Mouse (Mus musculus) neural tube, embryonic 11.5 days (tissue): ENCODE data around the gene Ubash3b. TPM values are rescaled to one million over a fixed set of nuclear protein-coding genes. Genes with fewer than 3 reads are reported as not detected.

Source experiments
- ATAC-seq: fragments of 200-750 bp; cut with Nextera tagmentation; 2 replicates; pipeline ENCODE4 v1.8.0; 2017; ENCODE audit warnings: moderate number of reproducible peaks, mild to moderate bottlenecking, moderate TSS enrichment, moderate library complexity; ENCODE audit not compliant: insufficient read depth, low FRiP score, low TSS enrichment
- DNase-seq: peaks from one replicate; pipeline ENCODE4 v3.0.0-alpha.2; 2015; ENCODE audit warnings: low spot score
- H3K27ac ChIP-seq: fragments of 300-500 bp; sonication (generic); 2 replicates; pipeline ENCODE4 v1.5.1; 2014; ENCODE audit warnings: low read depth, mild to moderate bottlenecking, low read length
- H3K27me3 ChIP-seq: fragments of 300-500 bp; sonication (generic); 2 replicates; pipeline ENCODE4 v1.6.1; 2014; ENCODE audit warnings: mild to moderate bottlenecking, low read length, mixed read lengths; ENCODE audit not compliant: control insufficient read depth, insufficient read depth
- H3K36me3 ChIP-seq: fragments of 300-500 bp; sonication (generic); 2 replicates; pipeline ENCODE4 v1.6.1; 2014; ENCODE audit warnings: mild to moderate bottlenecking, low read length, moderate library complexity, mixed read lengths; ENCODE audit not compliant: control insufficient read depth, insufficient read depth
- H3K4me1 ChIP-seq: fragments of 300-500 bp; sonication (generic); 2 replicates; pipeline ENCODE4 v1.6.1; 2014; ENCODE audit warnings: low read length, mixed read lengths; ENCODE audit not compliant: control insufficient read depth, insufficient read depth
- H3K4me2 ChIP-seq: fragments of 300-500 bp; sonication (generic); 2 replicates; pipeline ENCODE4 v1.6.1; 2014; ENCODE audit warnings: low read depth, mild to moderate bottlenecking, moderate library complexity
- H3K4me3 ChIP-seq: fragments of 300-500 bp; sonication (generic); 2 replicates; pipeline ENCODE4 v1.5.1; 2014; ENCODE audit warnings: low read depth, low read length
- H3K9ac ChIP-seq: fragments of 300-500 bp; sonication (generic); 2 replicates; pipeline ENCODE4 v1.6.1; 2014; ENCODE audit warnings: mild to moderate bottlenecking, low read length
- H3K9me3 ChIP-seq: fragments of 300-500 bp; sonication (generic); 2 replicates; pipeline ENCODE4 v1.6.1; 2016; ENCODE audit warnings: low read length; ENCODE audit not compliant: control insufficient read depth
- WGBS: fragments of 180-500 bp; shearing (Covaris S2); extraction: QIAGEN DNeasy Blood & Tissue Kit; methylation state at CpG from one replicate; pipeline ENCODE4 v1.1.7; 2014; 5-methylcytosine and 5-hydroxymethylcytosine counted together
- polyA plus RNA-seq: library from polyadenylated mRNA; unstranded; fragments of >200 nt; fragmentation: Nextera tagmentation; extraction: Ambion mirVana; gene quantifications from 2 replicates; pipeline ENCODE4 v1.2.1, GENCODE M21; 2014

The Ubash3b gene
- polyA plus RNA-seq, 1 experiment from 2014 or later = 14.4 TPM

GRCm38 (mm10) chr9:41148600-41148999, 12.9 kb downstream of the Ubash3b start:
- Histone ChIP-seq H3K36me3 (no peaks in the 10 kb centered on the region), H3K4me3 (no peak overlapping the region), H3K27ac (no peak overlapping the region), H3K4me1 (no peaks in the 10 kb centered on the region; the same call in 1 of the 2 replicates), H3K27me3 (no peaks in the 10 kb centered on the region), H3K9ac (no peak overlapping the region), H3K4me2 (no peak overlapping the region), H3K9me3 (no peaks in the 10 kb centered on the region)
- ATAC-seq (no peak), DNase-seq (no peak)
- WGBS = 78% methylated on average over 7 of the region's 7 CpGs

- no peaks in the 10 kb centered on the region for H3K36me3 ChIP-seq
- H3K27me3 ChIP-seq = no peaks in the 10 kb centered on the region
- no peak overlapping the region for H3K4me2 ChIP-seq
- no peak overlapping the region for H3K9ac ChIP-seq
- DNase-seq (no peak), ATAC-seq (no peak)
- 41% methylated on average over 13 of the region's 13 CpGs for WGBS
- H3K4me3 ChIP-seq = no peak overlapping the region
- no peaks in the 10 kb centered on the region for H3K9me3 ChIP-seq
- H3K27ac ChIP-seq = 0 out of 2 replicates have a peak overlapping the region, but pooled peaks have one; percentile 17
- H3K4me1 ChIP-seq = no peaks in the 10 kb centered on the region; the same call in 1 of the 2 replicates
Measured at GRCm38 (mm10) chr9:41147203-41147842, 14.2 kb downstream of the Ubash3b start.

GRCm38 (mm10) chr9:41143825-41144224, 17.7 kb downstream of the Ubash3b start:
- no peaks in the 10 kb centered on the region for H3K36me3 ChIP-seq
- no peaks in the 10 kb centered on the region for H3K9me3 ChIP-seq
- no peak overlapping the region for H3K27ac ChIP-seq
- H3K4me2 ChIP-seq = no peak overlapping the region
- DNase-seq (no peak), ATAC-seq (no peak)
- no peaks in the 10 kb centered on the region for H3K27me3 ChIP-seq
- H3K4me1 ChIP-seq = no peaks in the 10 kb centered on the region
- no peak overlapping the region for H3K9ac ChIP-seq
- 85% methylated on average over 15 of the region's 15 CpGs for WGBS
- H3K4me3 ChIP-seq = no peak overlapping the region

GRCm38 (mm10) chr9:41143115-41143514, 18.4 kb downstream of the Ubash3b start:
- Histone ChIP-seq H3K27me3 (no peaks in the 10 kb centered on the region), H3K4me3 (no peak overlapping the region), H3K9ac (no peak overlapping the region), H3K4me1 (no peaks in the 10 kb centered on the region), H3K27ac (no peak overlapping the region), H3K4me2 (no peak overlapping the region), H3K36me3 (no peaks in the 10 kb centered on the region), H3K9me3 (no peaks in the 10 kb centered on the region)
- DNase-seq (no peak), ATAC-seq (no peak)
- 95% methylated on average over 3 of the region's 3 CpGs for WGBS

GRCm38 (mm10) chr9:41141026-41141425, 20.5 kb downstream of the Ubash3b start:
- no peak overlapping the region for H3K9ac ChIP-seq
- DNase-seq (no peak), ATAC-seq (no peak)
- H3K4me1 ChIP-seq = no peaks in the 10 kb centered on the region
- 84% methylated on average over 2 of the region's 2 CpGs for WGBS
- no peak overlapping the region for H3K4me3 ChIP-seq
- H3K27me3 ChIP-seq = no peaks in the 10 kb centered on the region
- H3K27ac ChIP-seq = no peak overlapping the region
- H3K9me3 ChIP-seq = no peaks in the 10 kb centered on the region
- no peak overlapping the region for H3K4me2 ChIP-seq
- no peaks in the 10 kb centered on the region for H3K36me3 ChIP-seq

GRCm38 (mm10) chr9:41138987-41139808, 22.3 kb downstream of the Ubash3b start:
- no peaks in the 10 kb centered on the region for H3K4me1 ChIP-seq
- whole genome bisulfite sequencing = 89% methylated on average over 6 of the region's 6 CpGs
- no peak overlapping the region for H3K27ac ChIP-seq
- H3K27me3 ChIP-seq = no peaks in the 10 kb centered on the region
- ATAC-seq (no peak), DNase-seq (no peak)
- H3K4me3 ChIP-seq = no peak overlapping the region
- H3K9ac ChIP-seq = no peak overlapping the region
- H3K9me3 ChIP-seq = no peaks in the 10 kb centered on the region
- no peaks in the 10 kb centered on the region for H3K36me3 ChIP-seq
- H3K4me2 ChIP-seq = no peak overlapping the region

- H3K27me3 ChIP-seq = no peaks in the 10 kb centered on the region
- DNase-seq = no peak
- no peaks in the 10 kb centered on the region for H3K9me3 ChIP-seq
- no peak overlapping the region for H3K9ac ChIP-seq
- ATAC-seq = no peak
- H3K4me1 ChIP-seq = no peaks in the 10 kb centered on the region
- H3K36me3 ChIP-seq = no peaks in the 10 kb centered on the region
- no peak overlapping the region for H3K27ac ChIP-seq
- WGBS = 63% methylated on average over 7 of the region's 7 CpGs
- H3K4me2 ChIP-seq = no peak overlapping the region
- H3K4me3 ChIP-seq = no peak overlapping the region
Measured at GRCm38 (mm10) chr9:41136691-41137467, 24.6 kb downstream of the Ubash3b start.

- WGBS = 93% methylated on average over 2 of the region's 2 CpGs
- no peaks in the 10 kb centered on the region for H3K36me3 ChIP-seq
Measured at GRCm38 (mm10) chr9:41136273-41136672, 25.2 kb downstream of the Ubash3b start.

More at GRCm38 (mm10) chr9:41136273-41136672, 25.2 kb downstream of the Ubash3b start:
- no peaks in the 10 kb centered on the region for H3K4me1 ChIP-seq
- H3K9me3 ChIP-seq = no peaks in the 10 kb centered on the region
- H3K9ac ChIP-seq = no peak overlapping the region
- no peak overlapping the region for H3K4me2 ChIP-seq
- no peak for ATAC-seq
- no peak overlapping the region for H3K4me3 ChIP-seq
- DNase-seq = no peak
- no peak overlapping the region for H3K27ac ChIP-seq
- no peaks in the 10 kb centered on the region for H3K27me3 ChIP-seq
